Mouse (Mus musculus): ENCODE data around the gene Gli1. TPM values are rescaled to one million over a fixed set of nuclear protein-coding genes. Genes with fewer than 3 reads are reported as not detected.
A peak's percentile ranks its signal among the peaks of the same experiment; 100 is the strongest.
"Not testable (repeated sequence)": the region's sequence is repeated elsewhere in the genome, so short reads cannot be mapped to it uniquely, and the experiment has no call there.

Gene Gli1
- polyA plus RNA-seq, 1 experiment from 2014 or later = 9.2 TPM

DNA sequence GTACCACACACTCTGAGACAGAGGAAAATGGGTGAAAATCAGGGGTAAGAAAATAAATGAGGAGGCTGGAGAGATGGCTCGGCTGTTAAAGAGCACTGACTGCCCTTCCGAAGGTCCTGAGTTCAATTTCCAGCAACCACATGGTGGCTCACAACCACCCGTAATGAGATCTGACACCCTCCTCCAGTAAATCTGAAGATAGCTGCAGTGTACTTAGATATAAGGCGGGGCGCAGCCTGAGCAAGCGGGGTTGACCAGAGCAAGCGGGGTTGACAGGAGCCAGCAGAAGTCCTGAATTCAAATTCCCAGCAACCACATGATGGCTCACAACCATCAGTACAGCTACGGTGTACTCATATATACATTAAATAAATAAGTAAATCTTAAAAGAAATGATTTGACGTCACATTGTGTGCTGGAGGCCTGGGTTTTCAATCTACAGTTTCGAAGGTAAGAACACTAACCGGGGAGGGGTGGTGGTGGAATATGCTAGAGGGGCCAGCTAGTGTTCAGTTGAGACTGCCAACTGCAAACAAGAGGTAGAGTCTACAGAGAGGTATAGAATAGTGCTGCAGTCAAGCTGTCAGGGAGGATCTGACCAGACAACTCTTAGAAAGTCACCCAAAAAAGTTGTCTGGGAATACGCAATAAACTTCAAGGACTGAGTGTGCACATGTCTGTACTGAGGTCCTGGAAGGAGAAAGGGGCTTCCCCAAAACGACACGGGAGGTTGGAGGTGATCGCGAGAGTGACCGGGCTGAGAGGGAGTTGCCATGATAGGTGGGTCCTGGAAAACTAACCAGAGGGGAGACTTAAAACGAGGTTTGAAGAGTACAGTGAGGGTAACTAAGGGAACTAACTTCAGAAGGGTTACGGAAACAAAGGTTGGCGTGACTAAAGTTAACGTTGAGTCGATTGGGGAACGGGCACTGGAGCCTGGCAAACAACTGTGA lies 31.0 kb downstream of the Gli1 start:
- WGBS = 37% methylated on average over 23 of the region's 23 CpGs
- peak overlapping the region; percentile 66 for H3K4me2 ChIP-seq (replicated peaks; ENCODE audit: low read depth, low read length)
- H3K4me3 ChIP-seq (ENCODE audit: low read length) = peak overlapping the region; percentile 83
- peaks cover 8% of the 10 kb centered on the region for H3K4me1 ChIP-seq (ENCODE audit: control insufficient read depth, insufficient read depth, low read length)
- peaks cover 38% of the 10 kb centered on the region for H3K36me3 ChIP-seq (ENCODE audit: control insufficient read depth, insufficient read depth, low read length)
- H3K27me3 ChIP-seq (ENCODE audit: control insufficient read depth, insufficient read depth, low read length) = no peaks in the 10 kb centered on the region
- H3K9me3 ChIP-seq (ENCODE audit: control insufficient read depth, low read length) = no peaks in the 10 kb centered on the region
- peak; percentile 44 for ATAC-seq (ENCODE audit: low FRiP score, low TSS enrichment)
- H3K27ac ChIP-seq (ENCODE audit: low read depth, low read length) = peak overlapping the region; percentile 74; the same call in 1 of the 2 replicates
- peak overlapping the region; percentile 87 for H3K9ac ChIP-seq (ENCODE audit: low read depth, low read length)

GRCm38 (mm10) chr10:127309167-127309566 lies 32.6 kb downstream of the Gli1 start:
- ATAC-seq (ENCODE audit: low FRiP score, low TSS enrichment) = not testable (repeated sequence)

GRCm38 (mm10) chr10:127303136-127303535 lies 38.6 kb downstream of the Gli1 start:
- ATAC-seq (ENCODE audit: low FRiP score, low TSS enrichment) = no peak; the same call in 1 of the 2 replicates
- Histone ChIP-seq H3K4me2 (replicated peaks; ENCODE audit: low read depth, low read length) (no peak overlapping the region), H3K9ac (ENCODE audit: low read depth, low read length) (no peak overlapping the region), H3K9me3 (ENCODE audit: control insufficient read depth, low read length) (no peaks in the 10 kb centered on the region), H3K27ac (ENCODE audit: low read depth, low read length) (no peak overlapping the region), H3K4me3 (ENCODE audit: low read length) (no peak overlapping the region), H3K4me1 (ENCODE audit: control insufficient read depth, insufficient read depth, low read length) (no peaks in the 10 kb centered on the region), H3K36me3 (ENCODE audit: control insufficient read depth, insufficient read depth, low read length) (peaks cover 97% of the 10 kb centered on the region), H3K27me3 (ENCODE audit: control insufficient read depth, insufficient read depth, low read length) (no peaks in the 10 kb centered on the region)
- 95% methylated on average over 11 of the region's 11 CpGs for WGBS

More at GRCm38 (mm10) chr10:127309167-127309566, 32.6 kb downstream of the Gli1 start:
- H3K4me1 ChIP-seq (ENCODE audit: control insufficient read depth, insufficient read depth, low read length); H3K4me2 ChIP-seq (replicated peaks; ENCODE audit: low read depth, low read length); H3K4me3 ChIP-seq (ENCODE audit: low read length); H3K9ac ChIP-seq (ENCODE audit: low read depth, low read length); H3K27me3 ChIP-seq (ENCODE audit: control insufficient read depth, insufficient read depth, low read length); H3K27ac ChIP-seq (ENCODE audit: low read depth, low read length); H3K9me3 ChIP-seq (ENCODE audit: control insufficient read depth, low read length): not testable (repeated sequence)
- peaks cover 54% of the 10 kb centered on the region for H3K36me3 ChIP-seq (ENCODE audit: control insufficient read depth, insufficient read depth, low read length)
- 92% methylated on average over 3 of the region's 3 CpGs for WGBS

DNA sequence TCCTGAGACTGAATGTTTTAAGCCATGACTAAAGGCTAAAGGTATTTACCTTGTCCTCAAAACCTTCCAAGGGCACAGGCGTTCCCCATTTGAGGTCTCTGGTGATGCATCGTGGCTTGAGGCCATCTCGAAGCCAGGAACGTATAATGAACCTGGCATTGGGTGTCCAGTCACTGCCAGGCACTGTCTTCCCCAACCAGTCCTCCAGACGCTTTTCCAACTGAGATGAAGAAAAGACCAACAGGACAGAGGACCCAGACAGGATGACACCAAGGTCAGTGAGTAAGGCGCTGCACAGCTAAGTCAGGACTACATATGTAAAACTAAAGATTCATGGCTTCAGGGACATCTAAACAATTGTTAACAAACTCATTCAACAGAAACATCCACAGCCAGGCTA lies 41.4 kb downstream of the Gli1 start:
- Histone ChIP-seq H3K4me1 (ENCODE audit: control insufficient read depth, insufficient read depth, low read length) (no peaks in the 10 kb centered on the region), H3K36me3 (ENCODE audit: control insufficient read depth, insufficient read depth, low read length) (peaks cover 97% of the 10 kb centered on the region), H3K27me3 (ENCODE audit: control insufficient read depth, insufficient read depth, low read length) (no peaks in the 10 kb centered on the region), H3K27ac (ENCODE audit: low read depth, low read length) (no peak overlapping the region), H3K4me3 (ENCODE audit: low read length) (no peak overlapping the region), H3K9me3 (ENCODE audit: control insufficient read depth, low read length) (no peaks in the 10 kb centered on the region), H3K9ac (ENCODE audit: low read depth, low read length) (no peak overlapping the region), H3K4me2 (replicated peaks; ENCODE audit: low read depth, low read length) (no peak overlapping the region)
- no peak for ATAC-seq (ENCODE audit: low FRiP score, low TSS enrichment)
- 97% methylated on average over 6 of the region's 6 CpGs for WGBS

DNA sequence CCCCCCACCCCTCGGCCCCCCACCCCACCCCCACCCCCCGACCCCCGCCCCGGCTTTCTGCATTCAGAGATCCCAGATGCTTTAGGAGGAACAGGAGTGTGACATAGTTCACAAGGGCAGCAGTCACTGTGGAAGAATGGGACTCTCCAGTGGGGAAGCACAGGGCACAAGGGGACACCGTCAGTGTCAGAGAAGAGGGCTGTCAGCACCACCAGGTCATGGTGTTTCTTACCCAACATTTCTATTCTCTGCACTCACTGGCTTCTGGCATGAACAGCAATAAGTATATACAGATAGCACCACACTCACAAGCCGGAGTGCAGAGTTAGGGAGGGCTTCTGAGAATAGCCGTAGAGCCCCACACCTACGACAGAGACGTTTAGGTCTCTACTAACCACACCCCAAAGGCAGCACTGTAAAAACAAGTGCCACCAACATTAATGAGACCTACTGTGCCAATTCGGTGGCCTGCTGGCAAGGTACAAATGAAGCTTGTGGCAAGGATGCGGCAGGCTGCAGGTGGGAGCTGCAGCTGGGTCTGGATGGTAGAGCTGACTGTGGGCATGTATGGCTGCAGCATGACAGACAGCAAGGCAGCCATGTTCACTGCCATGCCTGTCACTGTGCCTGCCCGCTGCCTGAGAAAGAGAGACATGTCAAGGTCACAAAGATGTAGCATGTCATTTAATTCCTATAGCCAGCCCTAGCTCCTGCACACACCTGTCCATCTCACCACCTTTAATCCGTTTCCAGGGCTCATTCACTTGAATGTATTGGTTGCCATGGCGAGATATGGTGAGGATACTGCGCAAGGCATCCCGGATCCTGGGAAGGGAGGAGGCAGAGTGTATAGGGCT lies 44.5 kb downstream of the Gli1 start:
- ATAC-seq (ENCODE audit: low FRiP score, low TSS enrichment) = no peak

GRCm38 (mm10) chr10:127295986-127296794 lies 45.6 kb downstream of the Gli1 start:
- Histone ChIP-seq H3K9ac (ENCODE audit: low read depth, low read length) (no peak overlapping the region), H3K4me3 (ENCODE audit: low read length) (no peak overlapping the region), H3K27me3 (ENCODE audit: control insufficient read depth, insufficient read depth, low read length) (no peaks in the 10 kb centered on the region), H3K4me2 (replicated peaks; ENCODE audit: low read depth, low read length) (no peak overlapping the region), H3K27ac (ENCODE audit: low read depth, low read length) (no peak overlapping the region), H3K4me1 (ENCODE audit: control insufficient read depth, insufficient read depth, low read length) (peaks cover 11% of the 10 kb centered on the region), H3K9me3 (ENCODE audit: control insufficient read depth, low read length) (no peaks in the 10 kb centered on the region), H3K36me3 (ENCODE audit: control insufficient read depth, insufficient read depth, low read length) (peaks cover 77% of the 10 kb centered on the region)
- 90% methylated on average over 24 of the region's 24 CpGs for WGBS
- no peak for ATAC-seq (ENCODE audit: low FRiP score, low TSS enrichment)

More for the DNA sequence above, 44.5 kb downstream of the Gli1 start:
- no peaks in the 10 kb centered on the region for H3K9me3 ChIP-seq (ENCODE audit: control insufficient read depth, low read length)
- no peak overlapping the region for H3K4me2 ChIP-seq (replicated peaks; ENCODE audit: low read depth, low read length)
- peaks cover 88% of the 10 kb centered on the region for H3K36me3 ChIP-seq (ENCODE audit: control insufficient read depth, insufficient read depth, low read length)
- H3K4me1 ChIP-seq (ENCODE audit: control insufficient read depth, insufficient read depth, low read length) = peaks cover 2% of the 10 kb centered on the region
- H3K4me3 ChIP-seq (ENCODE audit: low read length) = no peak overlapping the region
- H3K9ac ChIP-seq (ENCODE audit: low read depth, low read length) = no peak overlapping the region
- 92% methylated on average over 16 of the region's 16 CpGs for WGBS
- no peaks in the 10 kb centered on the region for H3K27me3 ChIP-seq (ENCODE audit: control insufficient read depth, insufficient read depth, low read length)
- H3K27ac ChIP-seq (ENCODE audit: low read depth, low read length) = no peak overlapping the region

GRCm38 (mm10) chr10:127294895-127295510 lies 46.8 kb downstream of the Gli1 start:
- 89% methylated on average over 10 of the region's 10 CpGs for WGBS
- Histone ChIP-seq H3K4me3 (ENCODE audit: low read length) (no peak overlapping the region), H3K36me3 (ENCODE audit: control insufficient read depth, insufficient read depth, low read length) (peaks cover 67% of the 10 kb centered on the region), H3K4me2 (replicated peaks; ENCODE audit: low read depth, low read length) (no peak overlapping the region), H3K27me3 (ENCODE audit: control insufficient read depth, insufficient read depth, low read length) (no peaks in the 10 kb centered on the region), H3K9ac (ENCODE audit: low read depth, low read length) (no peak overlapping the region), H3K4me1 (ENCODE audit: control insufficient read depth, insufficient read depth, low read length) (peaks cover 11% of the 10 kb centered on the region), H3K27ac (ENCODE audit: low read depth, low read length) (no peak overlapping the region), H3K9me3 (ENCODE audit: control insufficient read depth, low read length) (no peaks in the 10 kb centered on the region)
- no peak for ATAC-seq (ENCODE audit: low FRiP score, low TSS enrichment)

GRCm38 (mm10) chr10:127293590-127294113 lies 48.1 kb downstream of the Gli1 start:
- no peak for ATAC-seq (ENCODE audit: low FRiP score, low TSS enrichment)
- H3K27me3 ChIP-seq (ENCODE audit: control insufficient read depth, insufficient read depth, low read length) = no peaks in the 10 kb centered on the region
- H3K4me2 ChIP-seq (replicated peaks; ENCODE audit: low read depth, low read length) = no peak overlapping the region
- H3K4me1 ChIP-seq (ENCODE audit: control insufficient read depth, insufficient read depth, low read length) = peaks cover 16% of the 10 kb centered on the region
- no peaks in the 10 kb centered on the region for H3K9me3 ChIP-seq (ENCODE audit: control insufficient read depth, low read length)
- 80% methylated on average over 3 of the region's 3 CpGs for WGBS
- H3K4me3 ChIP-seq (ENCODE audit: low read length) = no peak overlapping the region
- H3K27ac ChIP-seq (ENCODE audit: low read depth, low read length) = no peak overlapping the region
- H3K9ac ChIP-seq (ENCODE audit: low read depth, low read length) = no peak overlapping the region
- H3K36me3 ChIP-seq (ENCODE audit: control insufficient read depth, insufficient read depth, low read length) = peaks cover 53% of the 10 kb centered on the region

All from kidney, embryonic 14.5 days (tissue).